Mouse (Mus musculus) right cerebral cortex, postnatal 25 days (tissue): ENCODE data around the gene Dmwd.
A peak's percentile ranks its signal among the peaks of the same experiment; 100 is the strongest.

Experiments used
- DNase-seq: peaks from one replicate; pipeline ENCODE4 v3.0.0; 2022

Gene Dmwd

DNA sequence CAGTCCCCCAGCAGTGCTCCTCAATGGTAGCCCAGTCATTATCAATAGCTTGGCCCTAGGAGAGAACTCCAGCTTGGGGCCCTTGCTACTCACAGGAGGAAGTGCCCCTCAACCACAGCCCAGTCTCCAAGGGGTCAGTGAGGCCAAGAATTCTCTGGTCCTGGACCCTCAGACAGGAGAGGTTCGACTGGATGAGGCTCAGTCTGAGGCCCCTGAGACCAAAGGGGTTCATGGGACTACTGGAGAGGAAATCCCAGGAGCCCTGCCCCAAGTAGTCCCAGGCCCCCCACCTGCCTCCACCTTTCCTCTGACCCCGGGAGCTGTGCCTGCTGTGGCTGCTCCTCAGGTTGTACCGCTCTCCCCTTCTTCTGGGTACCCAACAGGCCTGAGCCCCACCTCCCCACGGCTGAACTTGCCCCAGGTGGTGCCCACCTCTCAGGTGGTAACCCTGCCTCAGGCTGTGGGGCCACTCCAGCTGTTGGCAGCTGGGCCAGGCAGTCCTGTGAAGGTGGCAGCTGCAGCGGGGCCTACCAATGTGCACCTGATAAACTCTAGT lies 20.5 kb downstream of the Dmwd start:
- DNase-seq = no peak

DNA sequence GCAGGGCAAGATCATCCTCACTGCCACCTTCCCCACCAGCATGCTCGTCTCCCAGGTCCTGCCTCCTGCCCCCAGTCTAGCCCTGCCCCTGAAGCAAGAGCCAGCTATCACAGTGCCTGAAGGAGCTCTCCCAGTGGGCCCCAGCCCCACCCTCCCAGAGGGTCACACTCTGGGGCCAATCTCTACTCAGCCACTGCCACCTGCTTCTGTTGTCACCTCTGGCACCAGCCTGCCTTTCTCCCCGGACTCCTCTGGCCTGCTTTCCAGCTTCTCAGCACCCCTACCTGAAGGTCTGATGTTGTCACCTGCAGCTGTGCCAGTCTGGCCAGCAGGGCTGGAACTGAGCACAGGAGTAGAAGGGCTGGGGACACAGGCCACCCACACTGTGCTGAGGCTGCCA lies 21.2 kb downstream of the Dmwd start:
- no peak for DNase-seq

GRCm38 (mm10) chr7:19097863-19098262 lies 21.8 kb downstream of the Dmwd start:
- DNase-seq = no peak

- no peak for DNase-seq
Observed at GRCm38 (mm10) chr7:19098811-19099210, 22.8 kb downstream of the Dmwd start.

DNA sequence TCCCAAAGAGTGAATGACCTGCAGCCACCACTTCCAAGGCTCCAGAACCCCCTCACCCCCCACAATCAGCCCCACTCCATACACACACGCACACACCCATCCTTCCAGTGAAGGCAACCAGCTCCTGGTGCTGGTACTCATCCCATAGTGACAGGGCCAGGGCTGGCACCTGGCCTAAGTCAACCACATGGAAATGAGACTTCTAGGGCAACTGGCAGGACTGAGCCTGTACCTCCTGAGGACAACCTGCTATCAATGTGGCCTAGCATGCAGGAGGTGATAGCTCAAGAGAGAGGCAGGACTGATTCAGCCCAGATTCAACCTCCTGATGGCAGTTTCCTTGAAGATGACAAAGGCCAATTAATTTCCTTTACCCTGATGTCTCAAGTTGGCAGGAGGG lies 24.3 kb downstream of the Dmwd start:
- no peak for DNase-seq

- no peak for DNase-seq
Observed at GRCm38 (mm10) chr7:19103741-19104140, 27.7 kb downstream of the Dmwd start.

GRCm38 (mm10) chr7:19104486-19104885 lies 28.5 kb downstream of the Dmwd start:
- DNase-seq = no peak

DNA sequence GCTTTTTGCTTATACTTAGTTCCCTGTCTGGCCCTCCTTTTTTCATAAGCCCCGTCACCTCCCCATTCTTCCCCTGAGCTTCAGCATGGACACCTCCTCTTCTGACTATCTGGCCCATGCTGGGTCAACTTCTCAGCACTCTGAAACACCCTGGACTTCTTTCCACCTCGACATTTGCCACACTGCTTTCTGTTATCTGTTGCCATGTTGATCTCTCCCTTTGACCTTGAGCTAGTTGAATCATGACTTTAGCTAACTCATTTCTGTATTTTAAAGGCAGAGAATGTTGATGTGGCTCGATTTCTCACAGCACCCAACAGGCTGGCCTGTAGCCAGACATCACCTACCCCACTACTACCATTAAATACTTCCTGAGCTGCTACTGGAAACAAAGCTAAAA lies 31.4 kb downstream of the Dmwd start:
- DNase-seq = no peak

DNA sequence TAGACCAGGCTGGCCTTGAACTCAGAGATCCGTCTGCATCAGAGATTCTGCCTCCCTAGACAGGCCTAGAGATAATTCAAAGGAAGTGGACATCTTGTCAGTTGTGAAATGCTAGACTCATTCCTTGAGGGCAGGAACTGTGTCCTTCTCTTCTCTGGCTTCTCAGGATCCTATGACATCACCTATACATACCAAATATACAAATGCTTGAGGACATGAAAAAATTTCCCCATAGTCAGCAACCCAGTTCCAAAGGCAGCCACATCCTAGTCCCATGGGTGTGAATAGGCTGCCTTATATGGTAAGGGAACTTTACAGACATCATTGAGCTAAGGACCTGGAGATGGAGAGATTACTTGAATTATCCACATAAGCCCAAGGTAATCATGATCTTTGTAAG lies 33.5 kb downstream of the Dmwd start:
- DNase-seq = no peak

DNA sequence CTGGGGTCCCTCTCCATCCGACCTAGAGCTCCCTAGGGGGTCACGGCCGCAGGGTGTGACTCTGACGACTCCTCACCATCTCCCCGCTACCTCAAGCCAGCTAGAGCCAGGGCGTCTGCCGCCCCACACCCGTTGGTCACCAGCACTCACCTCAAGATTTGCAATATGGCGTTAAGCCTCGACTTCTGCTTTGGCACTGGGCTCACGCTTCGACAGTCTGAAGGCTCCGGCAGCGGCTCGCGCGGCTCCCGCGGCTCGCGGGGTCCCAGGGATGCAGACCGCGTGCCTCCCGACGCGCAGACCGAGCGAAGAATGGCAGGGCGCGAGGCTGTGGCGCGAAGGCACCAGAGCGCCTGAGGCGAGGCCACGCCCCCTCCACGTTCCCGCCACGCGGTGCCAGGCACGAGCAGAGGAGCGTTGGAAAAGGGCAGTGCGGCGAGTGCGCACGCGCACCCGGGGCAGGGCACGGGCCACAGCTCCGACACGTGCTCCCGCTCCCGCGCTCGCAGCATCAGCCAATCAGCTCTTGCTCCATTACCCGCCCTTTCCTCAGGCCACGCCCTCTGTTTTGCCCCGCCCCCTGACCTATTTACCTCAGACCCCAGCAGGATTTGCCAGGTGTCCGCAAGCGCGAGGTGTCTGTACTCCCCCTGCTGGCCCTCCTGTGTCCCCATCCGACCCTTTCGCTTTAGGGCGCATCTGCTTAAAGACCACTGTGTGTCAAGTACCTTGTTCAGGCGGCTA lies 42.2 kb downstream of the Dmwd start, which contains the start of gene Gm4969:
Gm4969 (minus strand) TSS at position 341 of the 744 bp plus-strand sequence.
- peak; percentile 60 for DNase-seq

GRCm38 (mm10) chr7:19119083-19119482 lies 43.1 kb downstream of the Dmwd start:
- no peak for DNase-seq

DNA sequence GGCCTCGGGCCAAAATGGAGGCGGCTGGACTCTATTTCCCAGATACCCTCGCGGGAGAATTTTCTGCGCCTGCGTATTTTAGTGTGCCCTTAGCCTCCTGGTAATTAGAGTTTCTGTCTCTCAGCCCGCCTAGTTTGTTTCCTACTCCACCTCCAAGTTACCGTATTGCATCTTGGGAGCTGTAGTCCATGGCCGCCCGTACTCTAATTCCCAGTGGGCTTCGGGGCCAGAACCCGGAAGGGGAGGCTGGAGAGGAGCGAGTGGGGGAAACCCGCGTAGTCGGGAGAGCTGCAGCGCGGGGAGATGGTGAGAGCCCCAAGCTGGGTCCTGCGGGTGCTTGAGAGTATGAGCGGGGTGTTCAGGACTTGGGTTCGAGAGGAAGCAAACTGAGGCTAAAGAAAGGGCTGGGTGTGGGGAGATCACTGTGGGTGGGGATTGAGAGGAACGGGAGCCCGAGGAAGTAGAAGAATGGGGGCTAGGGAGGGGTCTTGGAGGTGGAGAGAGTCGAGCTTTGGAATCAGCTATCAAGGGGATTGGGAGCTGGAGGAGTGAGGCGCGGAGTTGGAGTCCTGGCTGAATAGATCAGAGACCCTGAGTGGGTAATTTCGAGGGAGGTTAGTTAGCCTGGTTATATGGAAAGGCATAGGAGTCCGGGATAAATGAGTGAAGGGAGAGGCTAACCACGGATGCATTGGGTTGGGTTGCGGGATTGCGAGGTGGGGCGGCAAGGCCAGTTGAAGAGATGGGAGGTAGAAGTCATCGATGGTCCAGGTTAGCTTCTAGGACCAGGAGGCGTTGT lies 43.8 kb downstream of the Dmwd start, which contains the start of gene Fbxo46:
Fbxo46 (plus strand) TSS at position 229 of the 799 bp plus-strand sequence.
- DNase-seq = peak; percentile 94

- no peak for DNase-seq
Observed at GRCm38 (mm10) chr7:19121686-19122085, 45.7 kb downstream of the Dmwd start.

GRCm38 (mm10) chr7:19124713-19125112 lies 48.7 kb downstream of the Dmwd start:
- DNase-seq = no peak

GRCm38 (mm10) chr7:19127744-19128143 lies 51.7 kb downstream of the Dmwd start:
- DNase-seq = no peak

- no peak for DNase-seq
Observed at GRCm38 (mm10) chr7:19129396-19129795, 53.4 kb downstream of the Dmwd start.

GRCm38 (mm10) chr7:19130657-19131056 lies 54.6 kb downstream of the Dmwd start:
- no peak for DNase-seq

GRCm38 (mm10) chr7:19131324-19131848 lies 55.4 kb downstream of the Dmwd start:
- DNase-seq = peak; percentile 97
